Mouse (Mus musculus) forebrain, postnatal 0 days (tissue): ENCODE results near the gene Cyp17a1. TPM values are rescaled to one million over a fixed set of nuclear protein-coding genes. Genes with fewer than 3 reads are reported as not detected.

Experiments
- ATAC-seq: fragments of 200-750 bp; cut with Nextera tagmentation; 2 replicates; pipeline ENCODE4 v1.8.0; 2017; ENCODE audit warnings: mild to moderate bottlenecking, moderate library complexity
- DNase-seq: peaks from one replicate; pipeline ENCODE4 v3.0.0-alpha.2; 2015
- H3K27ac ChIP-seq: fragments of 300-500 bp; sonication (generic); 2 replicates; pipeline ENCODE4 v1.5.1; 2014; ENCODE audit warnings: low read depth, mild to moderate bottlenecking, antibody characterized with exemption, low read length, moderate library complexity, mixed read lengths
- H3K27me3 ChIP-seq: fragments of 300-500 bp; sonication (generic); 2 replicates; pipeline ENCODE4 v1.6.1; 2014; ENCODE audit warnings: mild to moderate bottlenecking, low read length, mixed read lengths; ENCODE audit not compliant: insufficient read depth
- H3K36me3 ChIP-seq: fragments of 300-500 bp; sonication (generic); 2 replicates; pipeline ENCODE4 v1.6.1; 2014; ENCODE audit warnings: mild to moderate bottlenecking, moderate library complexity; ENCODE audit not compliant: insufficient read depth
- H3K4me1 ChIP-seq: fragments of 300-500 bp; sonication (generic); 2 replicates; pipeline ENCODE4 v1.6.1; 2014; ENCODE audit warnings: antibody characterized with exemption; ENCODE audit not compliant: insufficient read depth
- H3K4me2 ChIP-seq: fragments of 300-500 bp; sonication (generic); 2 replicates; pipeline ENCODE4 v1.6.1; 2014; ENCODE audit warnings: low read depth, mild to moderate bottlenecking, moderate library complexity
- H3K4me3 ChIP-seq: fragments of 300-500 bp; sonication (generic); 2 replicates; pipeline ENCODE4 v1.5.1; 2014; ENCODE audit warnings: low read depth, low read length, mixed read lengths
- H3K9ac ChIP-seq: fragments of 300-500 bp; sonication (generic); 2 replicates; pipeline ENCODE4 v1.6.1; 2014; ENCODE audit warnings: mild to moderate bottlenecking
- H3K9me3 ChIP-seq: fragments of 300-500 bp; sonication (generic); 2 replicates; pipeline ENCODE4 v1.6.1; 2016; ENCODE audit warnings: low read length
- CTCF ChIP-seq: sonication (generic); IDR thresholded peaks from 2 replicates; pipeline ENCODE4 v1.5.1; 2016; ENCODE audit warnings: antibody characterized with exemption, control low read depth, low read depth
- WGBS: fragments of 180-500 bp; shearing (Covaris S2); extraction: QIAGEN DNeasy Blood & Tissue Kit; methylation state at CpG from one replicate; pipeline ENCODE4 v1.1.7; 2014; 5-methylcytosine and 5-hydroxymethylcytosine counted together
- polyA plus RNA-seq: library from polyadenylated mRNA; unstranded; fragments of >200 nt; fragmentation: Nextera tagmentation; extraction: Ambion mirVana; gene quantifications from 2 replicates; pipeline ENCODE4 v1.2.1, GENCODE M21; 2015
- total RNA-seq: library from RNA; depleted of rRNA; stranded (reverse); fragments of >200 nt; gene quantifications from 2 replicates; pipeline ENCODE4 v1.2.3, GENCODE M21; 2014; rRNA removed

Gene Cyp17a1
- total and polyA plus RNA-seq, 2 experiments from 2014 or later, result not detected

GRCm38 (mm10) chr19:46617361-46617760 lies 55.6 kb downstream of the Cyp17a1 start:
- ATAC-seq, result no peak
- DNase-seq, result no peak

More at GRCm38 (mm10) chr19:46617361-46617760, 55.6 kb downstream of the Cyp17a1 start:
- Histone ChIP-seq H3K36me3 (peaks cover 12% of the 10 kb centered on the region), H3K9ac (no peak overlapping the region), H3K4me1 (peaks cover 16% of the 10 kb centered on the region; the same call in 1 of the 2 replicates), H3K9me3 (no peaks in the 10 kb centered on the region), H3K4me3 (no peak overlapping the region), H3K4me2 (no peak overlapping the region), H3K27me3 (no peaks in the 10 kb centered on the region), H3K27ac (no peak overlapping the region)
- 90% methylated on average over 8 of the region's 8 CpGs for WGBS
- no peak for TF ChIP-seq CTCF

Other genes with a start within 250 kb of the Cyp17a1 start
- 68.6 and 76.5 TPM in 2 replicates for gene Trim8, start 171.5 kb downstream of the Cyp17a1 start, total RNA-seq
- 25.9 and 28.2 TPM in 2 replicates for gene Trim8, start 171.5 kb downstream of the Cyp17a1 start, polyA plus RNA-seq
- gene Arl3, start 100.0 kb downstream of the Cyp17a1 start, total RNA-seq, result 98.1 and 138 TPM in 2 replicates
- 184 and 202 TPM in 2 replicates for gene Arl3, start 100.0 kb downstream of the Cyp17a1 start, polyA plus RNA-seq
- 8.0 and 12.6 TPM in 2 replicates for gene Sfxn2, start 99.8 kb downstream of the Cyp17a1 start, total RNA-seq
- gene Sfxn2, start 99.8 kb downstream of the Cyp17a1 start, polyA plus RNA-seq, result 8.2 and 10.6 TPM in 2 replicates
- 32.6 and 37.0 TPM in 2 replicates for gene Wbp1l, start 74.1 kb downstream of the Cyp17a1 start, total RNA-seq
- gene Wbp1l, start 74.1 kb downstream of the Cyp17a1 start, polyA plus RNA-seq, result 16.4 and 25.4 TPM in 2 replicates
- 14.4 and 15.2 TPM in 2 replicates for gene Borcs7, start 16.7 kb upstream of the Cyp17a1 start, total RNA-seq
- gene Borcs7, start 16.7 kb upstream of the Cyp17a1 start, polyA plus RNA-seq, result 20.6 and 29.5 TPM in 2 replicates
- gene As3mt, start 34.3 kb upstream of the Cyp17a1 start, total RNA-seq, result 14.5 and 17.4 TPM in 2 replicates
- 14.4 and 18.4 TPM in 2 replicates for gene As3mt, start 34.3 kb upstream of the Cyp17a1 start, polyA plus RNA-seq
- 11.7 and 16.6 TPM in 2 replicates for gene Cnnm2, start 88.4 kb upstream of the Cyp17a1 start, total RNA-seq
- gene Cnnm2, start 88.4 kb upstream of the Cyp17a1 start, polyA plus RNA-seq, result 5.2 and 6.2 TPM in 2 replicates